Mouse (Mus musculus) stomach, postnatal 0 days (tissue): ENCODE results near the gene Gatad2a.

Source experiments
- CTCF ChIP-seq: IDR thresholded peaks from 2 replicates; pipeline ENCODE4 v1.5.1; 2016; ENCODE audit warnings: antibody characterized with exemption, low read depth, mild to moderate bottlenecking, moderate library complexity
- EP300 ChIP-seq: optimal IDR thresholded peaks from 2 replicates; pipeline ENCODE3; 2016; ENCODE audit warnings: antibody characterized with exemption

- TF ChIP-seq CTCF (no peak), EP300 (no peak)
Observed at GRCm38 (mm10) chr8:69900895-69901451, 95.2 kb downstream of the Gatad2a start.
